Mouse (Mus musculus) intestine, embryonic 14.5 days (tissue): ENCODE results near the gene Stil. TPM values are rescaled to one million over a fixed set of nuclear protein-coding genes. Genes with fewer than 3 reads are reported as not detected.
A peak's percentile ranks its signal among the peaks of the same experiment; 100 is the strongest.

Experiments
- ATAC-seq: fragments of 200-750 bp; cut with Nextera tagmentation; replicated peaks from 2 replicates; pipeline ENCODE4 v1.8.0; 2017; ENCODE audit warnings: low read depth, moderate number of reproducible peaks, moderate TSS enrichment, moderate library complexity; ENCODE audit not compliant: low FRiP score, low TSS enrichment
- DNase-seq: peaks from one replicate; pipeline ENCODE4 v3.0.0-alpha.2; 2018; ENCODE audit warnings: low spot score
- H3K27ac ChIP-seq: fragments of 300-500 bp; sonication (generic); 2 replicates; pipeline ENCODE4 v1.5.1; 2014; ENCODE audit warnings: low read depth, mild to moderate bottlenecking, control low read depth
- H3K27me3 ChIP-seq: fragments of 300-500 bp; sonication (generic); replicated peaks from 2 replicates; pipeline ENCODE4 v1.6.1; 2014; ENCODE audit warnings: low read length, control low read depth; ENCODE audit not compliant: control insufficient read depth, insufficient read depth
- H3K36me3 ChIP-seq: fragments of 300-500 bp; sonication (generic); 2 replicates; pipeline ENCODE4 v1.6.1; 2014; ENCODE audit warnings: low read length, control low read depth; ENCODE audit not compliant: control insufficient read depth, insufficient read depth
- H3K4me1 ChIP-seq: fragments of 300-500 bp; sonication (generic); replicated peaks from 2 replicates; pipeline ENCODE4 v1.6.1; 2014; ENCODE audit warnings: low read length, control low read depth, mixed read lengths; ENCODE audit not compliant: control insufficient read depth, insufficient read depth
- H3K4me2 ChIP-seq: fragments of 300-500 bp; sonication (generic); 2 replicates; pipeline ENCODE4 v1.6.1; 2014; ENCODE audit warnings: low read length
- H3K4me3 ChIP-seq: fragments of 300-500 bp; sonication (generic); 2 replicates; pipeline ENCODE4 v1.5.1; 2014; ENCODE audit warnings: low read depth, low read length, control low read depth, mixed read lengths
- H3K9ac ChIP-seq: fragments of 300-500 bp; sonication (generic); 2 replicates; pipeline ENCODE4 v1.6.1; 2014; ENCODE audit warnings: mild to moderate bottlenecking, low read length
- H3K9me3 ChIP-seq: fragments of 300-500 bp; sonication (generic); 2 replicates; pipeline ENCODE4 v1.6.1; 2016; ENCODE audit warnings: low read length, control low read depth; ENCODE audit not compliant: control insufficient read depth
- WGBS: fragments of 180-500 bp; shearing (Covaris S2); extraction: QIAGEN DNeasy Blood & Tissue Kit; methylation state at CpG from one replicate; pipeline ENCODE4 v1.1.7; 2014; 5-methylcytosine and 5-hydroxymethylcytosine counted together
- polyA plus RNA-seq: library from polyadenylated mRNA; unstranded; fragments of >200 nt; fragmentation: Nextera tagmentation; extraction: Ambion mirVana; gene quantifications from 2 replicates; pipeline ENCODE4 v1.2.1, GENCODE M21; 2014

Gene Stil
- polyA plus RNA-seq, 1 experiment from 2014 or later = 18.1 TPM

DNA sequence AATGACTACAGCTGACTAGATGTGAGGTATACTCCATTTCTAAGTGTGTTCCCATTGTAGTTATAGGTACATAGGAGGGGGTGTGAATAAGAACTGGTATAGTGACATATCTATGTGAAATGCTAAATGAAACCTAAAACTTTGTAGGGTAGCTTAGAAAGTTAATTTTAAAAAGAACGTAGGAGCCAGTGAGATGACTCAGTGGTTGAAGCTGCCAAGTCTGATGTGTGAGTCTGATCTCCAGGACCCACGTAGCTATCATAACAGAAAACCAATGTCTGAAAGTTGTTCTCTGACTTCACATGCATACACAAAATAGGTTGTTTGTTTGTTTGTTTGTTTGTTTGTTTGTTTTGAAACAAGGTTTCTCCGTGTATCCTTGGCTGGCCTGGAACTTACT lies 20.0 kb downstream of the Stil start:
- WGBS = 92% methylated on average over 3 of the region's 3 CpGs
- Histone ChIP-seq H3K9ac (no peak overlapping the region), H3K4me3 (no peak overlapping the region), H3K4me1 (no peaks in the 10 kb centered on the region), H3K4me2 (no peak overlapping the region), H3K9me3 (no peaks in the 10 kb centered on the region), H3K36me3 (peaks cover 86% of the 10 kb centered on the region), H3K27me3 (no peaks in the 10 kb centered on the region), H3K27ac (no peak overlapping the region)
- DNase-seq (no peak), ATAC-seq (no peak)

DNA sequence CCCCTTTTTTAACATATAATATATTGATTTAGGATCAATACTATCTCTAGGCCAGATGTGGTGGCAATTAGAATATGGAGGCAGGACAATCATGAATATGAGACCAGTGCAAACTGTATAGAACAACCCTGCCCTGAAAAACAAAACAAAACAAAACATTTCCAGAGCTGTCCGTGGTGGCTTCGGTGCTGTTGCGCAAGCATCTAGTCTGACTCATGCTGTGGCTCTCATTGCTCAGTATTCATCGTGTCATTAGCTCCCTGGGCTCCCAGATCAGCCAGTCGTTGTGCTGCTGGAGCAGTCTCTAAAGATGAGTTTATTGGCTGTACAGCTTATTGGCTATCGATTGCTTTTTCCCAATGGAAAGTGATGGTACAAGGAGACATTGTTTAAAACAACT lies 35.1 kb downstream of the Stil start:
- WGBS = 82% methylated on average over 6 of the region's 6 CpGs
- H3K27ac ChIP-seq = no peak overlapping the region
- DNase-seq (no peak), ATAC-seq (no peak)
- H3K4me1 ChIP-seq = no peaks in the 10 kb centered on the region
- no peak overlapping the region for H3K9ac ChIP-seq
- peaks cover 70% of the 10 kb centered on the region for H3K36me3 ChIP-seq
- no peak overlapping the region for H3K4me3 ChIP-seq
- H3K27me3 ChIP-seq = no peaks in the 10 kb centered on the region
- no peak overlapping the region for H3K4me2 ChIP-seq
- no peaks in the 10 kb centered on the region for H3K9me3 ChIP-seq

DNA sequence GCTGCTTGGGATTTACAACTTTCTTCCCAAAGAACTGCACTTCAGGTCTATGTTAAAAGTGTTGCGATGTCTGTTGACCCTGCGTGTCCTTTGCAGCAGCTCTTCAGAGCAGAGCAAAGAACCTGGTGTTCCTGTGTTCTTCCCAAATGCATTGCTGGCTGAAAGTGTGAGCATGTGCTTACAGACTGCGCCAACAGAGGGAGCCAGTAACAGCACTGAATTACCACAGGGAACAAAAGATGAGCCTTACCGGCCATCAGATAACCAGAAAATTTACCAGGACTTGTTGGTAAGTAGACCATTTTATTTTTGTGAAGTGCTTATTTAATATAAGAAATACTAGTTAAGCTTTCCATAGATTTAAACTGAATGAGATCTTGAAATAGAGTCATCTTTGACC lies 38.3 kb downstream of the Stil start:
- Histone ChIP-seq H3K27me3 (no peaks in the 10 kb centered on the region), H3K36me3 (peaks cover 70% of the 10 kb centered on the region), H3K9me3 (no peaks in the 10 kb centered on the region), H3K4me1 (no peaks in the 10 kb centered on the region), H3K4me2 (no peak overlapping the region), H3K27ac (no peak overlapping the region), H3K9ac (no peak overlapping the region), H3K4me3 (no peak overlapping the region)
- WGBS = 34% methylated on average over 4 of the region's 4 CpGs
- ATAC-seq (no peak), DNase-seq (peak; percentile 71)

DNA sequence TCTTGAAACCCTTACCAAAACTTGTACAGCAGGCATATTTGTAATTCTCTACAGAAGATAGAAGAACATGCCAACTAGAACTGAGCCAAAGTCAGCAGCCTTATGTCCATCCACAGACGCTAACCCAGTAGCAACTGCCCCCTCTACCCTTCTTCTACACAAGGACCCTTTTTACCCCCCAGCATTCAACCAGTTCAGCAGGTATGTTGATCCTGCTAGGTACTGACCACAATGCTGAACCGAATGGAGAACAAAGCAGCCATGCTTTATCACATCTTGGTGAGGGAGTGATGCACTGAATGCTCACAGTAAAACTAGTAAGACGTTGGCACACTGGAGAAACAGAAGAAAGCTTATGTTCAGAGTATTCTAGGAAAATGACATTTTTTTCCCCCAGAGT lies 45.7 kb downstream of the Stil start:
- H3K9ac ChIP-seq = no peak overlapping the region
- peaks cover 21% of the 10 kb centered on the region for H3K36me3 ChIP-seq
- no peaks in the 10 kb centered on the region for H3K9me3 ChIP-seq
- no peak overlapping the region for H3K27ac ChIP-seq
- no peak overlapping the region for H3K4me2 ChIP-seq
- ATAC-seq = no peak
- 86% methylated on average over 3 of the region's 3 CpGs for WGBS
- peak; percentile 6 for DNase-seq
- no peaks in the 10 kb centered on the region for H3K4me1 ChIP-seq
- no peak overlapping the region for H3K4me3 ChIP-seq
- H3K27me3 ChIP-seq = peaks cover 12% of the 10 kb centered on the region

DNA sequence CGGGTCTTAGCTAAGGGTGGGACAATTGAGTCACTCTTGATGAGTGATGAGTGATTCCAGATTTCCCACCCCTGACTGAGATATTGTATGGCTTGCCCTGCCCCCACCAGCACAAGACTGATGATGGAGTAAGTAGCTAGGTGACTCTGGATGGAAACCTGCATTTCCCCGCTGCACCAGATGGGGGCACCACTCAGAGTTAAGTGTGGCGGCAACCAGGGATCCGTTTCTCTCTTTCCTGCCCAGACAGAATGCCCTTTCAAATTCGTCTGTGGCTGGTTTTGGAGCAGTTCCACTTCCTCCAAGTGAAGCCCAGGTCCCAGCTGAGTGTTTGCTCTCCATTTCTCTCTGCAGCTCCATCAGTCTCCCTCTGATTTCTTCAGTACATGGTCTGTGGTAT lies 47.8 kb downstream of the Stil start:
- H3K9ac ChIP-seq = no peak overlapping the region
- ATAC-seq (no peak), DNase-seq (peak; percentile 78)
- no peaks in the 10 kb centered on the region for H3K9me3 ChIP-seq
- H3K27ac ChIP-seq = no peak overlapping the region
- WGBS = 8% methylated on average over 5 of the region's 5 CpGs
- no peak overlapping the region for H3K4me2 ChIP-seq
- H3K4me3 ChIP-seq = no peak overlapping the region
- peaks cover 4% of the 10 kb centered on the region; the same call in 1 of the 2 replicates for H3K4me1 ChIP-seq
- peaks cover 33% of the 10 kb centered on the region for H3K27me3 ChIP-seq
- H3K36me3 ChIP-seq = no peaks in the 10 kb centered on the region

DNA sequence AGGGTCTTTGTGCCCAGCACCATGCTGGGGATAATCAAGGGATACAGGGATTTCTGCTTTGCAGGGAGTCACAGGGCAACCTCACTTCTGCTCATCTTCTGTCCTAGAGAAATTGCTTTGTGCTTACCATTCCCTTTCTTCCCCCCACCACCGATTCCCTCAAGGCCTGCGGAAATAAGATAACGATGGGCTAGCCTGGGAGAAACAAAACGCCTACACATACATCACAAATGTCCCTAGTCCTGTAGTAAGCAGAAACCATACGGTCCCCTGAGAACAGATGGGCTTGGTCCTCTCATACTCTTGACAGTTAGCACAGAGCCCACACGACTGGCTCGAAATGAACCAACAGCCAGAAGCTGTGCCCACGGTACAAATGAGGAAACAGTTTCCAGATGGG lies 48.2 kb downstream of the Stil start:
- no peak overlapping the region for H3K4me3 ChIP-seq
- ATAC-seq (no peak), DNase-seq (no peak)
- WGBS = 73% methylated on average over 8 of the region's 8 CpGs
- no peak overlapping the region for H3K4me2 ChIP-seq
- no peak overlapping the region for H3K9ac ChIP-seq
- H3K9me3 ChIP-seq = no peaks in the 10 kb centered on the region
- H3K36me3 ChIP-seq = no peaks in the 10 kb centered on the region
- peaks cover 38% of the 10 kb centered on the region for H3K27me3 ChIP-seq
- no peak overlapping the region for H3K27ac ChIP-seq
- H3K4me1 ChIP-seq = peaks cover 4% of the 10 kb centered on the region

DNA sequence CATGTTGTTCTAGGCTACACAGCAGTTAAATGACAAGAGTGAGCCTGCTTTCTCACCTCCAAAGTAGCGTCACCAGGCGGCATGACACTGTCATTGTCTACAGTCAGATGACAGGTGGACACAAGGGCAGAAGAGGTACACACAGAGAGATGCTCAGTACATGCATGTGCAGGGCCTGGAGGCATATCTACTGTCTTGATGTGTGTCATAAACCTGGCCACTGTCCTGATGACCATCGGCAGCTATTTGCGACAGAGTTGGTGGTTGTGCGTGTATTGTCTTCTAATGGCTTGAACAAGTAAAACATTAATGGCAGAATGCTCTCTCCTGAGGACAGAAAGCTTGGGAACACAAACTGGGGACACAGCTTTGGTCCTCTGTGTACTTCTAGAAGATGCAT lies 51.3 kb downstream of the Stil start:
- Histone ChIP-seq H3K4me2 (no peak overlapping the region), H3K36me3 (no peaks in the 10 kb centered on the region), H3K27ac (no peak overlapping the region), H3K4me3 (no peak overlapping the region), H3K4me1 (peaks cover 4% of the 10 kb centered on the region), H3K9me3 (no peaks in the 10 kb centered on the region), H3K9ac (no peak overlapping the region), H3K27me3 (peaks cover 67% of the 10 kb centered on the region)
- DNase-seq (no peak), ATAC-seq (no peak)
- 70% methylated on average over 5 of the region's 5 CpGs for WGBS

DNA sequence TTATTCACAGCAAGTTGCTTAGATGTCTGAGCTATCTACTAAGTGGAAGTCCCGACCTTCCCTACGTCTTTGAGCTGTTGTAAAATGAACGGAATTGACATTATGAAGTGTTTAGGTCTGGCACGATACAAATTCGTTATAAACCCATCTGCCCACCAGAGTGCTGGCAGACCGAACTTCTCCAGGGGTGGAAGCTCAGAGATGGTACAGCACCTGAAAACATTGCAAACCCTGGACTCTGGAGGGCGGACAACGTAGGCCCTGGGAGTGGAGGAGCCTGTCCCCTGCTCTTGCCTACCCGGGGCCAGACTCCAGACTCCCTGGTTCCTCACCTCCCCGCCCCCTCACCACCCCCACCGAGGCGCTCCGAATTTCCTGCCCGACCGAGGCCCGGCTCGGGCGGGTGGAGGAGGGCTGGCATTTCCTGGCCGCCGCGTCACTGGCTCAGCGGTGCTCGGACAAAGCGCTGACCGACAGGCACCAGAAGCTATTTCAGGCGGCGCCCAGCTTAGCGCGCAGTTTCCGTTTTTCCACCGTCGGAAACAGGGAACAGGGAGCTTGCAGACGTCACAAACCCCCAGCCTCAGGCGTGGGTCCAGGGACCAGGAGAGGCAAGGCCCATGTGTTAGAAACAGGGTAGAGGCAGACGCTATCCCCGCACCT lies 52.5 kb downstream of the Stil start:
- peak; percentile 57 for ATAC-seq
- peak; percentile 74 for DNase-seq
- H3K9me3 ChIP-seq = no peaks in the 10 kb centered on the region
- H3K9ac ChIP-seq = no peak overlapping the region
- WGBS = 1% methylated on average over 36 of the region's 36 CpGs
- H3K4me2 ChIP-seq = peak overlapping the region; percentile 42
- H3K27me3 ChIP-seq = peaks cover 79% of the 10 kb centered on the region
- 0 out of 2 replicates have a peak overlapping the region, but pooled peaks have one; percentile 3 for H3K27ac ChIP-seq
- H3K4me1 ChIP-seq = peaks cover 9% of the 10 kb centered on the region
- peak overlapping the region; percentile 23 for H3K4me3 ChIP-seq
- H3K36me3 ChIP-seq = no peaks in the 10 kb centered on the region

DNA sequence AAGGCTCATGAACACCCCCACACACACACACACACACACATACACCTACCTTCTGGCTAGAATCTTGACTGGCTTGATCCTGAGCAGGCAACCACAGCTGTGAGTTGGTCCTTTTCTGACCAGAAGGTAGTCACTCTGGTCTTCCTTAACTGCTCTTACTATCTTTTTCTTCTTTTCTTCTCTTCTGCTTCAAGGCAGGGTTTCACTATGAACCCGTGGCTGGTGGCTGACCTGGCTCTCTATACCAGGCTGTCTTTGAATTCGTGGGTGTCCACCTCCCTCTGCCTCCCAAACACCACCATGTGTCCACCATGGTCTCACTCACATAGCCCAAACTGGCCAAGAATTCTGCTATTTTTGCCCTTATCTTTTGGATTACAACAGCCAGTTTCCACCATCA lies 55.1 kb downstream of the Stil start:
- Histone ChIP-seq H3K27ac (no peak overlapping the region), H3K9ac (no peak overlapping the region), H3K36me3 (no peaks in the 10 kb centered on the region), H3K4me3 (no peak overlapping the region), H3K4me2 (no peak overlapping the region), H3K9me3 (no peaks in the 10 kb centered on the region), H3K27me3 (peaks cover 98% of the 10 kb centered on the region), H3K4me1 (peaks cover 9% of the 10 kb centered on the region)
- DNase-seq = no peak
- no peak for ATAC-seq
- 9% methylated on average over 2 of the region's 2 CpGs for WGBS
